Mouse (Mus musculus) liver, embryonic 12.5 days (tissue): ENCODE results near the gene Acsl4. TPM values are rescaled to one million over a fixed set of nuclear protein-coding genes. Genes with fewer than 3 reads are reported as not detected.

Experiments
- ATAC-seq: fragments of 200-750 bp; cut with Nextera tagmentation; 2 replicates; pipeline ENCODE4 v1.8.0; 2017; ENCODE audit warnings: moderate number of reproducible peaks, mild to moderate bottlenecking, moderate library complexity
- H3K27ac ChIP-seq: fragments of 300-500 bp; sonication (generic); 2 replicates; pipeline ENCODE4 v1.5.1; 2016; ENCODE audit warnings: mild to moderate bottlenecking
- H3K27me3 ChIP-seq: fragments of 300-500 bp; sonication (generic); replicated peaks from 2 replicates; pipeline ENCODE4 v1.6.1; 2016; ENCODE audit warnings: mild to moderate bottlenecking, moderate library complexity
- H3K36me3 ChIP-seq: fragments of 300-500 bp; sonication (generic); 2 replicates; pipeline ENCODE4 v1.6.1; 2016; ENCODE audit warnings: mild to moderate bottlenecking, moderate library complexity
- H3K4me1 ChIP-seq: fragments of 300-500 bp; sonication (generic); 2 replicates; pipeline ENCODE4 v1.6.1; 2016
- H3K4me2 ChIP-seq: fragments of 300-500 bp; sonication (generic); 2 replicates; pipeline ENCODE4 v1.6.1; 2016; ENCODE audit warnings: mild to moderate bottlenecking, moderate library complexity
- H3K4me3 ChIP-seq: fragments of 300-500 bp; sonication (generic); 2 replicates; pipeline ENCODE4 v1.5.1; 2016; ENCODE audit warnings: mild to moderate bottlenecking, moderate library complexity
- H3K9ac ChIP-seq: fragments of 300-500 bp; sonication (generic); 2 replicates; pipeline ENCODE4 v1.6.1; 2016; ENCODE audit warnings: mild to moderate bottlenecking, moderate library complexity
- H3K9me3 ChIP-seq: fragments of 300-500 bp; sonication (generic); replicated peaks from 2 replicates; pipeline ENCODE4 v1.6.1; 2016; ENCODE audit warnings: mild to moderate bottlenecking, moderate library complexity
- WGBS: fragments of 180-500 bp; shearing (Covaris S2); methylation state at CpG from one replicate; pipeline ENCODE4 v1.1.7; 2016; ENCODE audit not compliant: insufficient replicate concordance; 5-methylcytosine and 5-hydroxymethylcytosine counted together
- polyA plus RNA-seq: library from polyadenylated mRNA; unstranded; fragments of >200 nt; fragmentation: Nextera tagmentation; extraction: Ambion mirVana; gene quantifications from 2 replicates; pipeline ENCODE4 v1.2.1, GENCODE M21; 2016

The Acsl4 gene
- polyA plus RNA-seq, 1 experiment from 2014 or later, result 17.8 TPM

DNA sequence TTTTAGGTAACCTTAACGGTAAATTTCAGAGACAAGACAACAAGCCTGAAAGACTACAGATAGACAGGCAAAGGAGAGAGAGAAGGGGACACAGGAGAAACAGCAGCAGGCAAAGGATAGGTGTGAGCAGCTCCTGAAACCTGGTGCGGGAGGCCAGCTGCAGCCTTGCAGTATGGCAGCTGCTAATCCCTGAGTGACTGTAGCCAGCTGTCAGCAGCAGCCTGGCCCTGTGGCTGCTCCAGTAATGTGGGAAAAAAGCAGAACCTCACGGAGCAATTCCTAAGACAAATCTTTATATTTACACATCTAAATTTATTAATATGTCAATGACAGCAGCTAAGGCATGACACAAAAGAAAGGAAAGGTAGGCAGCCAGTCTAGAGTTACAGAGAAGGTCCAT lies 113.8 kb downstream of the Acsl4 start:
- WGBS, result 40% methylated on average over 3 of the region's 3 CpGs
- no peak overlapping the region for H3K27ac ChIP-seq

DNA sequence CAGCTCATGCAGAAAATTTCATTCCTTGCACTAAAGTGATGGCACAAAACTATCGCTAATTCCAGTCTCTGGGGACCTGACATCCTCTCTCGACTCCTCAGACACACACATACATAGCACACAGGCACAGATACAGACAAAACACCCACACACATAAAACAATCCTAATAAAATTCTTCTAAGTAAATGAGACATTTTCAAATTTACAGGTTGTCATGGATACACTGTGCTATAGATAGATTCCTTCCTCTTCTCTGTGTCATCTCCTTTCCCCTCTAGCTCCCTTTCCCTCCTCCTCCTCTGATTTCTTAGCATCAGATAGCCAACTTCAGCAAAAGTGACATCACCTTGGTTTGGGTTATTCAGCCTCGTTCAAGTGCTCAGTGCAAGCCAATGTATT lies 114.3 kb downstream of the Acsl4 start:
- no peaks in the 10 kb centered on the region for H3K36me3 ChIP-seq
- 50% methylated on average over 3 of the region's 3 CpGs for WGBS
- H3K4me2 ChIP-seq, result no peak overlapping the region
- H3K27me3 ChIP-seq, result no peaks in the 10 kb centered on the region
- no peaks in the 10 kb centered on the region for H3K9me3 ChIP-seq
- no peak for ATAC-seq
- no peak overlapping the region for H3K4me3 ChIP-seq
- H3K4me1 ChIP-seq, result no peaks in the 10 kb centered on the region
- H3K9ac ChIP-seq, result no peak overlapping the region
- no peak overlapping the region for H3K27ac ChIP-seq

More for the DNA sequence above, 113.8 kb downstream of the Acsl4 start:
- no peak overlapping the region for H3K4me2 ChIP-seq
- no peaks in the 10 kb centered on the region for H3K27me3 ChIP-seq
- H3K9me3 ChIP-seq, result no peaks in the 10 kb centered on the region
- no peaks in the 10 kb centered on the region for H3K4me1 ChIP-seq
- H3K9ac ChIP-seq, result no peak overlapping the region
- H3K36me3 ChIP-seq, result no peaks in the 10 kb centered on the region
- no peak overlapping the region for H3K4me3 ChIP-seq
- no peak for ATAC-seq

Other genes starting within 250 kb of the Acsl4 start
- gene Gucy2f, start 193.6 kb downstream of the Acsl4 start, polyA plus RNA-seq, result not detected in 2 replicates
- 7.2 and 7.7 TPM in 2 replicates for gene Nxt2, start 163.8 kb downstream of the Acsl4 start, polyA plus RNA-seq
- gene Kcne1l, start 84.2 kb downstream of the Acsl4 start, polyA plus RNA-seq, result 1.4 and 2.0 TPM in 2 replicates